Mouse (Mus musculus) bone marrow, adult 2 months (tissue): ENCODE measurements at regions not wholly inside any gene's neighbourhood (a gene's known extent, or its start where the extent isn't known, plus 50 kb on each side); places are given as distances from the start of the nearest gene placed in this dataset.

Experiments
- CTCF ChIP-seq: fragments of 200-500 bp; IDR thresholded peaks from 2 replicates; pipeline ENCODE4 v1.5.1; 2011; ENCODE audit warnings: low read length, control low read depth; ENCODE audit not compliant: control insufficient read depth, insufficient read depth
- POLR2A ChIP-seq: fragments of 200-500 bp; IDR thresholded peaks from 2 replicates; pipeline ENCODE4 v1.6.1; 2011; ENCODE audit warnings: low read depth, mild to moderate bottlenecking, control low read depth, low read length, borderline replicate concordance; ENCODE audit not compliant: control insufficient read depth

- TF ChIP-seq CTCF (no peak), POLR2A (no peak)
These were observed 287.7 kb upstream of the Actbl2 start for GRCm38 (mm10) chr13:110967109-110967508.
